Mouse (Mus musculus) neural tube, embryonic 14.5 days (tissue): ENCODE results near the gene Txnrd2. TPM values are rescaled to one million over a fixed set of nuclear protein-coding genes. Genes with fewer than 3 reads are reported as not detected.

ENCODE experiments used
- ATAC-seq: fragments of 200-750 bp; cut with Nextera tagmentation; 2 replicates; pipeline ENCODE4 v1.8.0; 2017; ENCODE audit warnings: low read depth, mild to moderate bottlenecking, moderate TSS enrichment, moderate library complexity
- H3K27ac ChIP-seq: fragments of 300-500 bp; sonication (generic); 2 replicates; pipeline ENCODE4 v1.5.1; 2014; ENCODE audit warnings: low read depth, mild to moderate bottlenecking, control low read depth, low read length, moderate library complexity, mixed read lengths
- H3K27me3 ChIP-seq: fragments of 300-500 bp; sonication (generic); 2 replicates; pipeline ENCODE4 v1.6.1; 2014; ENCODE audit warnings: low read length; ENCODE audit not compliant: control insufficient read depth, insufficient read depth
- H3K36me3 ChIP-seq: fragments of 300-500 bp; sonication (generic); 2 replicates; pipeline ENCODE4 v1.6.1; 2014; ENCODE audit warnings: low read length, mixed read lengths; ENCODE audit not compliant: control insufficient read depth, insufficient read depth
- H3K4me1 ChIP-seq: fragments of 300-500 bp; sonication (generic); 2 replicates; pipeline ENCODE4 v1.6.1; 2014; ENCODE audit warnings: low read length; ENCODE audit not compliant: control insufficient read depth, insufficient read depth
- H3K4me2 ChIP-seq: fragments of 300-500 bp; sonication (generic); 2 replicates; pipeline ENCODE4 v1.6.1; 2014; ENCODE audit warnings: mild to moderate bottlenecking, low read depth, low read length, control low read depth
- H3K4me3 ChIP-seq: fragments of 300-500 bp; sonication (generic); 2 replicates; pipeline ENCODE4 v1.5.1; 2014; ENCODE audit warnings: low read depth, low read length, control low read depth, mixed read lengths
- H3K9ac ChIP-seq: fragments of 300-500 bp; sonication (generic); replicated peaks from 2 replicates; pipeline ENCODE4 v1.6.1; 2014; ENCODE audit warnings: low read depth, mild to moderate bottlenecking, control low read depth, low read length, mixed read lengths
- H3K9me3 ChIP-seq: fragments of 300-500 bp; sonication (generic); 2 replicates; pipeline ENCODE4 v1.6.1; 2016; ENCODE audit warnings: low read length; ENCODE audit not compliant: control insufficient read depth
- WGBS: fragments of 180-500 bp; shearing (Covaris S2); extraction: QIAGEN DNeasy Blood & Tissue Kit; methylation state at CpG from one replicate; pipeline ENCODE4 v1.1.7; 2014; 5-methylcytosine and 5-hydroxymethylcytosine counted together
- polyA plus RNA-seq: library from polyadenylated mRNA; unstranded; fragments of >200 nt; fragmentation: Nextera tagmentation; extraction: Ambion mirVana; gene quantifications from 2 replicates; pipeline ENCODE4 v1.2.1, GENCODE M21; 2014

Txnrd2 gene
- polyA plus RNA-seq, 1 experiment from 2014 or later: 25.4 TPM

- peaks cover 53% of the 10 kb centered on the region for H3K4me1 ChIP-seq
- H3K9me3 ChIP-seq: no peaks in the 10 kb centered on the region
- no peak overlapping the region for H3K4me2 ChIP-seq
- H3K27ac ChIP-seq: no peak overlapping the region
- no peaks in the 10 kb centered on the region for H3K27me3 ChIP-seq
- H3K36me3 ChIP-seq: no peaks in the 10 kb centered on the region
- ATAC-seq: no peak
- no peak overlapping the region for H3K4me3 ChIP-seq
- no peak overlapping the region for H3K9ac ChIP-seq
- 57% methylated on average over 7 of the region's 7 CpGs for WGBS
Observed at GRCm38 (mm10) chr16:18384211-18384610, 42.0 kb upstream of the Txnrd2 start.

GRCm38 (mm10) chr16:18384659-18385058 lies 41.5 kb upstream of the Txnrd2 start:
- H3K36me3 ChIP-seq: no peaks in the 10 kb centered on the region
- 50% methylated on average over 8 of the region's 8 CpGs for WGBS
- H3K4me3 ChIP-seq: no peak overlapping the region
- no peak overlapping the region for H3K9ac ChIP-seq
- H3K9me3 ChIP-seq: no peaks in the 10 kb centered on the region
- peaks cover 57% of the 10 kb centered on the region for H3K4me1 ChIP-seq
- H3K27me3 ChIP-seq: no peaks in the 10 kb centered on the region
- ATAC-seq: no peak
- no peak overlapping the region for H3K27ac ChIP-seq
- H3K4me2 ChIP-seq: no peak overlapping the region

GRCm38 (mm10) chr16:18385411-18385810 lies 40.8 kb upstream of the Txnrd2 start:
- no peak overlapping the region for H3K27ac ChIP-seq
- no peak for ATAC-seq
- no peaks in the 10 kb centered on the region for H3K36me3 ChIP-seq
- no peaks in the 10 kb centered on the region for H3K27me3 ChIP-seq
- H3K9me3 ChIP-seq: no peaks in the 10 kb centered on the region
- 71% methylated on average over 5 of the region's 5 CpGs for WGBS
- no peak overlapping the region for H3K4me3 ChIP-seq
- H3K4me1 ChIP-seq: peaks cover 52% of the 10 kb centered on the region
- H3K4me2 ChIP-seq: no peak overlapping the region
- no peak overlapping the region for H3K9ac ChIP-seq

GRCm38 (mm10) chr16:18386451-18386850 lies 39.7 kb upstream of the Txnrd2 start:
- Histone ChIP-seq H3K27ac (no peak overlapping the region), H3K4me2 (no peak overlapping the region), H3K4me3 (no peak overlapping the region), H3K9ac (no peak overlapping the region), H3K36me3 (no peaks in the 10 kb centered on the region), H3K9me3 (no peaks in the 10 kb centered on the region), H3K4me1 (peaks cover 46% of the 10 kb centered on the region), H3K27me3 (no peaks in the 10 kb centered on the region)
- whole genome bisulfite sequencing: 73% methylated on average over 7 of the region's 7 CpGs
- ATAC-seq: no peak

GRCm38 (mm10) chr16:18386972-18387371 lies 39.2 kb upstream of the Txnrd2 start:
- no peak overlapping the region for H3K27ac ChIP-seq
- no peak for ATAC-seq
- WGBS: 72% methylated on average over 3 of the region's 3 CpGs
- H3K36me3 ChIP-seq: no peaks in the 10 kb centered on the region
- no peaks in the 10 kb centered on the region for H3K27me3 ChIP-seq
- H3K9ac ChIP-seq: no peak overlapping the region
- H3K4me3 ChIP-seq: no peak overlapping the region
- peaks cover 43% of the 10 kb centered on the region for H3K4me1 ChIP-seq
- no peaks in the 10 kb centered on the region for H3K9me3 ChIP-seq
- no peak overlapping the region for H3K4me2 ChIP-seq

- Histone ChIP-seq H3K4me2 (no peak overlapping the region), H3K4me3 (no peak overlapping the region), H3K4me1 (peaks cover 40% of the 10 kb centered on the region), H3K27me3 (no peaks in the 10 kb centered on the region), H3K27ac (peak overlapping the region; percentile 78), H3K36me3 (no peaks in the 10 kb centered on the region), H3K9me3 (no peaks in the 10 kb centered on the region), H3K9ac (no peak overlapping the region)
- 39% methylated on average over 5 of the region's 7 CpGs for WGBS
- no peak for ATAC-seq
Observed at GRCm38 (mm10) chr16:18387704-18388582, 38.2 kb upstream of the Txnrd2 start.

- Histone ChIP-seq H3K36me3 (no peaks in the 10 kb centered on the region), H3K4me2 (no peak overlapping the region), H3K4me3 (no peak overlapping the region), H3K4me1 (peaks cover 41% of the 10 kb centered on the region), H3K27ac (peak overlapping the region; percentile 78), H3K9me3 (no peaks in the 10 kb centered on the region), H3K27me3 (no peaks in the 10 kb centered on the region), H3K9ac (0 out of 2 replicates have a peak overlapping the region, but pooled peaks have one; percentile 21)
- 64% methylated on average over 14 of the region's 14 CpGs for WGBS
- no peak for ATAC-seq
Observed at GRCm38 (mm10) chr16:18388583-18389435, 37.4 kb upstream of the Txnrd2 start.

GRCm38 (mm10) chr16:18390399-18390798 lies 35.8 kb upstream of the Txnrd2 start:
- WGBS: 76% methylated on average over 6 of the region's 6 CpGs
- H3K27ac ChIP-seq: no peak overlapping the region
- no peak for ATAC-seq
- H3K27me3 ChIP-seq: no peaks in the 10 kb centered on the region
- H3K36me3 ChIP-seq: no peaks in the 10 kb centered on the region
- no peaks in the 10 kb centered on the region for H3K9me3 ChIP-seq
- H3K4me2 ChIP-seq: no peak overlapping the region
- H3K4me3 ChIP-seq: no peak overlapping the region
- H3K4me1 ChIP-seq: peaks cover 56% of the 10 kb centered on the region
- H3K9ac ChIP-seq: no peak overlapping the region

- Histone ChIP-seq H3K9ac (no peak overlapping the region), H3K9me3 (no peaks in the 10 kb centered on the region), H3K4me2 (no peak overlapping the region), H3K27ac (no peak overlapping the region), H3K27me3 (no peaks in the 10 kb centered on the region), H3K4me3 (no peak overlapping the region), H3K4me1 (peaks cover 60% of the 10 kb centered on the region), H3K36me3 (no peaks in the 10 kb centered on the region)
- 99% methylated on average over 3 of the region's 3 CpGs for WGBS
- no peak for ATAC-seq
Observed at GRCm38 (mm10) chr16:18391127-18391526, 35.1 kb upstream of the Txnrd2 start.
